Mouse (Mus musculus) lung, embryonic 14.5 days (tissue): ENCODE results near the gene Itgad. TPM values are rescaled to one million over a fixed set of nuclear protein-coding genes. Genes with fewer than 3 reads are reported as not detected.

Experiments
- ATAC-seq: fragments of 200-750 bp; cut with Nextera tagmentation; 2 replicates; pipeline ENCODE4 v1.8.0; 2017; ENCODE audit warnings: mild to moderate bottlenecking, moderate TSS enrichment, moderate library complexity; ENCODE audit not compliant: insufficient read depth
- DNase-seq: peaks from one replicate; pipeline ENCODE4 v3.0.0-alpha.2; 2015
- H3K27ac ChIP-seq: fragments of 300-500 bp; sonication (generic); 2 replicates; pipeline ENCODE4 v1.5.1; 2014; ENCODE audit warnings: low read depth, mild to moderate bottlenecking, moderate library complexity
- H3K27me3 ChIP-seq: fragments of 300-500 bp; sonication (generic); 2 replicates; pipeline ENCODE4 v1.6.1; 2014; ENCODE audit warnings: low read length, control low read depth; ENCODE audit not compliant: insufficient read depth
- H3K36me3 ChIP-seq: fragments of 300-500 bp; sonication (generic); 2 replicates; pipeline ENCODE4 v1.6.1; 2014; ENCODE audit warnings: control low read depth; ENCODE audit not compliant: insufficient read depth
- H3K4me1 ChIP-seq: fragments of 300-500 bp; sonication (generic); 2 replicates; pipeline ENCODE4 v1.6.1; 2014; ENCODE audit warnings: antibody characterized with exemption, control low read depth; ENCODE audit not compliant: insufficient read depth
- H3K4me2 ChIP-seq: fragments of 300-500 bp; sonication (generic); 2 replicates; pipeline ENCODE4 v1.6.1; 2014; ENCODE audit warnings: mild to moderate bottlenecking
- H3K4me3 ChIP-seq: fragments of 300-500 bp; sonication (generic); 2 replicates; pipeline ENCODE4 v1.5.1; 2014; ENCODE audit warnings: low read depth, low read length
- H3K9ac ChIP-seq: fragments of 300-500 bp; sonication (generic); 2 replicates; pipeline ENCODE4 v1.6.1; 2014
- H3K9me3 ChIP-seq: fragments of 300-500 bp; sonication (generic); 2 replicates; pipeline ENCODE4 v1.6.1; 2016; ENCODE audit warnings: low read depth, low read length, control low read depth
- CTCF ChIP-seq: IDR thresholded peaks from 2 replicates; pipeline ENCODE4 v1.5.1; 2016; ENCODE audit warnings: antibody characterized with exemption, low read depth
- WGBS: fragments of 180-500 bp; shearing (Covaris S2); extraction: QIAGEN DNeasy Blood & Tissue Kit; methylation state at CpG from one replicate; pipeline ENCODE4 v1.1.7; 2014; 5-methylcytosine and 5-hydroxymethylcytosine counted together
- polyA plus RNA-seq: library from polyadenylated mRNA; unstranded; fragments of >200 nt; fragmentation: Nextera tagmentation; extraction: Ambion mirVana; gene quantifications from 2 replicates; pipeline ENCODE4 v1.2.1, GENCODE M21; 2014

Itgad gene
- polyA plus RNA-seq, 1 experiment from 2014 or later: not detected

DNA sequence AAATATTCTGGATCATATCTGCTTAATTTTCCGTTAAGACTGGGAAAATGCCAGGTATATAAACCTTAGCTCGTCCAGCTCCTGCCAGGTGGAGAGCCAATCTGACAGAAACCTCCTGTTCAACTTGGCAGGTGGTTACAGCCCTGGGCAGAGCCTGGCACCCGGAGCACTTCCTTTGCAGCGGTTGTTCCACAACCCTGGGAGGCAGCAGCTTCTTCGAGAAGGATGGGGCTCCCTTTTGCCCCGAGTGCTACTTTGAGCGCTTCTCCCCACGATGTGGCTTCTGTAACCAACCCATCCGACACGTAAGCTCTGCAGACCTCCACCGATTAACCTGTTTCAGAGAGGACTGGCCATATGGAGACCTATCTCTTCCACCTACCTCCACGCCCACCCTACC, 97.8 kb downstream of the Itgad start:
- H3K27ac ChIP-seq: no peak overlapping the region
- peaks cover 9% of the 10 kb centered on the region for H3K4me1 ChIP-seq
- H3K36me3 ChIP-seq: peaks cover 55% of the 10 kb centered on the region
- no peaks in the 10 kb centered on the region for H3K27me3 ChIP-seq
- peak overlapping the region; percentile 32; the same call in 1 of the 2 replicates for H3K9ac ChIP-seq
- H3K4me2 ChIP-seq: peak overlapping the region; percentile 52
- no peak for TF ChIP-seq CTCF
- DNase-seq (no peak), ATAC-seq (no peak)
- 49% methylated on average over 12 of the region's 12 CpGs for WGBS
- H3K4me3 ChIP-seq: peak overlapping the region; percentile 17; the same call in 1 of the 2 replicates
- no peaks in the 10 kb centered on the region for H3K9me3 ChIP-seq

DNA sequence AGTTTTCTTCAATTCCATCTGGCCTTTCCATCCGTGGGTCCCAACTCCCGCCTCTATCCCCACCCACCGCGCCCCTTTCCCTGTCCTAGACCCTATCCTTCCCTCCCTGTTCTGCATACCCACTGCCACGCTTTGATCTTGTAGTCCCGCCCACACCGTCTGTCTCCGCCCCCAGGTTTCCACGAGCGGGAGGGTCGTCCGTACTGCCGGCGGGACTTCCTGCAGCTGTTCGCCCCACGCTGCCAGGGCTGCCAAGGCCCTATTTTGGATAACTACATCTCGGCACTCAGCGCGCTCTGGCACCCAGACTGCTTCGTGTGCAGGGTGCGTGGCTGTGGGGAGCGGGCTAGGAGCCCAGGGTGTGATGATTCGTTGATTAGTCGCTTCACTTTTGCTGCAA, 98.4 kb downstream of the Itgad start:
- WGBS: 11% methylated on average over 24 of the region's 24 CpGs
- H3K36me3 ChIP-seq: peaks cover 55% of the 10 kb centered on the region
- H3K4me1 ChIP-seq: peaks cover 9% of the 10 kb centered on the region
- no peaks in the 10 kb centered on the region for H3K27me3 ChIP-seq
- H3K9ac ChIP-seq: peak overlapping the region; percentile 32
- peak overlapping the region; percentile 17 for H3K4me3 ChIP-seq
- ATAC-seq (0 out of 2 replicates have a peak, but pooled peaks have one; percentile 19), DNase-seq (peak; percentile 63)
- TF ChIP-seq CTCF: no peak
- no peaks in the 10 kb centered on the region for H3K9me3 ChIP-seq
- H3K4me2 ChIP-seq: peak overlapping the region; percentile 52
- H3K27ac ChIP-seq: no peak overlapping the region

DNA sequence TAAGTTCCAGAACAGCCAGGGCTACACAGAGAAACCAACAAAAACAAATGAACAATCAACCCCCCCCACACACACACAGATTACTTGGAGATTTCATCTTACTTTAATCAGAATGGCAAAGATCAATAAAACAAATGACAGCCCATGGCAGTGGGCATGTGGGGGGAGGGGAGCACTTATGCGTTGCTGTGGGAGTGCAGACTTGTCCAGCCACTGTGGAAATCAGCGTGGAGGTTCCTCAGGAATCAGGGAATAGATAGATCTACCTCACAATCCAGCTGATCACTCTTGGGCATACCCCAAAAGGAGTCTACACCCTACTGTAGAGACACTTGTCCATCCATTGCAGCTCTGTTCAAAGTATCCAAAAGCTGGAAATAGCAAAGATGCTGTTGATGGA, 100.8 kb downstream of the Itgad start:
- no peak for TF ChIP-seq CTCF
- 48% methylated on average over 2 of the region's 2 CpGs for WGBS
- H3K4me3 ChIP-seq: no peak overlapping the region
- DNase-seq (no peak), ATAC-seq (no peak)
- H3K27me3 ChIP-seq: no peaks in the 10 kb centered on the region
- H3K27ac ChIP-seq: no peak overlapping the region
- peaks cover 44% of the 10 kb centered on the region for H3K36me3 ChIP-seq
- no peaks in the 10 kb centered on the region for H3K9me3 ChIP-seq
- H3K4me2 ChIP-seq: no peak overlapping the region
- H3K9ac ChIP-seq: no peak overlapping the region
- H3K4me1 ChIP-seq: peaks cover 9% of the 10 kb centered on the region

DNA sequence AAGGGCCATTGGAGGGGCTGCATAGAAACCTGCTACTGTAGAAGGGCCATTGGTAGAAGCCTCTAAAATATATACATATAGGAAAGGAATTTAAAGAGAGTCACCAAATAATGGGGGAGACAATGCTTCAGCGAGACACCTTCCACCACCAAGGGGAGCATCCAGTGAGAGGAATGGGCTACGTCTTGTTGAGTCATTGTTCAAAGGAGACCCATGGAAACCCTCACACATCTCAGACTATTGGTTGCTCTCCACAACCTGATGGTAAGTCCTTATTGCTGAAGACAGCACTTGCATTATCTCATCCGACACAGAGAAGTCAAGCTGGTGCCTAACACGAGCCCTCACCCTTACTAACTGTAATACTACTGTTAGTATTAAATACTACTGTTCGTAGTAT, 101.6 kb downstream of the Itgad start:
- H3K27ac ChIP-seq: no peak overlapping the region
- WGBS: 86% methylated on average over 5 of the region's 5 CpGs
- H3K4me2 ChIP-seq: no peak overlapping the region
- peaks cover 36% of the 10 kb centered on the region for H3K36me3 ChIP-seq
- ATAC-seq (no peak), DNase-seq (no peak)
- no peaks in the 10 kb centered on the region for H3K27me3 ChIP-seq
- no peak for TF ChIP-seq CTCF
- peaks cover 6% of the 10 kb centered on the region; the same call in 1 of the 2 replicates for H3K4me1 ChIP-seq
- H3K9ac ChIP-seq: no peak overlapping the region
- H3K4me3 ChIP-seq: no peak overlapping the region
- no peaks in the 10 kb centered on the region for H3K9me3 ChIP-seq

DNA sequence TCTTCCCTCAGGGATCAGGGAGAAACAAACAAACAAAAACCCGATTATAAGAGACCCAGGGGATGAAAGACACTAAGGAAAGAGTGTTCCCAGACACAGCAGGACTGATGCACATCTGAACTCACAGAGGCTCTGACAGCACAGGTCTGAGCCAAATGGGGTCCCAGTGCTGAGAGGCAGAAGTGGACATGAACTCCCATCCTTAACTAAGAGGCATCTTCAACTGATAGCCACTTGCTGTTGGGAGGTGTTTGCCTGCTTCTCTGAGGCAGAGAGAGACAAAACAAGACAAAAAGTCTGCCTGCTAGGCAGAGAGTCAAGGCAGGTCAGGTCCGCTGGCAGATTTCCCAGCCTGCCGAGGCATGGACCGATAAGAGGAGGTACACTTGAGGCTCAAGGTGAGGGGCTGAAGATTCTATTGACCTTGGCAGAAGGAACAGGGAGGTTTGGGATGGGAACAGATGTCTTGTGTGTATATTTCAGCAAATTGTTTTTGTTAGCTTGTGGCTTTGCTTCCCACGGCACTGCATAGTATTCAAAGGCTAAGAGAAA, 102.7 kb downstream of the Itgad start:
- ATAC-seq (0 out of 2 replicates have a peak, but pooled peaks have one; percentile 33), DNase-seq (peak; percentile 45)
- no peaks in the 10 kb centered on the region for H3K27me3 ChIP-seq
- H3K36me3 ChIP-seq: peaks cover 26% of the 10 kb centered on the region
- no peak overlapping the region for H3K4me2 ChIP-seq
- whole genome bisulfite sequencing: 20% methylated on average over 5 of the region's 5 CpGs
- no peak overlapping the region for H3K27ac ChIP-seq
- no peak overlapping the region for H3K4me3 ChIP-seq
- peaks cover 6% of the 10 kb centered on the region; the same call in 1 of the 2 replicates for H3K4me1 ChIP-seq
- no peak for TF ChIP-seq CTCF
- no peaks in the 10 kb centered on the region for H3K9me3 ChIP-seq
- no peak overlapping the region for H3K9ac ChIP-seq

DNA sequence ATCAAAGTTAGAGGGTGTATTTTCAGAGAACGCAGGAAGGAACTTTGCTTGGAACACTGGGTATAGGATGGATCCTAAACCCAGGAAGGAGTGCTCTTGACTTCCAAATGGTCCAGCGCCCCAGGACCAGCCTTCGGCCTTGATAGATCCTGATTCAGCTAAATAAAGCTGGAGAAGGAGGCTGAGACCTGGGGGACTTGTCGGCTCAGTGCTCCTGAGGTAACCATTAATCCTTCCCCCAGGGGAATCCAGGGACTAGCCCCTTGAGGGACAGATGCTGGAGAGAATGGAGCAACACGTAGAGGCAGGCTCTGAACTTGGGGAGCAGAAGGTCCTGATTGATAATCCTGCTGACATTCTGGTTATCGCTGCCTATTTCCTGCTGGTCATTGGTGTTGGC, 111.2 kb downstream of the Itgad start, which contains the start of gene Slc5a2:
Gene Slc5a2, plus strand, starts transcription at position 247 of the 400 bp plus-strand sequence.
- Histone ChIP-seq H3K4me2 (no peak within 1 kb of the TSS), H3K9me3 (no peaks in the 10 kb centered on the region), H3K27ac (no peak within 1 kb of the TSS), H3K4me3 (no peak within 1 kb of the TSS), H3K27me3 (no peaks in the 10 kb centered on the region), H3K4me1 (no peaks in the 10 kb centered on the region), H3K9ac (no peak within 1 kb of the TSS), H3K36me3 (0 out of 2 replicates have a peak, but pooled peaks cover 3% of the 10 kb centered on the region)
- DNase-seq: no peak
- TF ChIP-seq CTCF: no peak
- ATAC-seq: no peak
- WGBS: 80% methylated on average over 6 of the region's 6 CpGs

DNA sequence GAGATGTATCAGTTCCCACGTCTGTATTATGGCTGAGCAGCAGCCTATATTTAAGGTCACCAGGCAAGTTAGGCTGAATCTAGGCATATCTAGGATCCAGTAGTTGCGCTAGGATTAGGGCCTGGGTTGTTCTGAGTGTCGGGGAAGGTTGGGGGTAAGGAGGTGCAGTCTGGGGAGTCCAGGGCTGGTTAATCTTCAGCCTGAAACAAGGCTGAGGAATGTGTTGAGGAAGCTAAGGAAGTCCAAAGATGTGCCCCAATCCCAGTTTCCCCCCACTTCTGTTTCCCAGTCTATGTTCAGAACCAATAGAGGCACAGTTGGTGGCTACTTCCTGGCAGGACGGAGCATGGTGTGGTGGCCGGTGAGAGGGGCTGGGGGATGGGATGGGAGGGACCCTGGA, 111.9 kb downstream of the Itgad start:
- H3K4me1 ChIP-seq: no peaks in the 10 kb centered on the region
- 74% methylated on average over 5 of the region's 5 CpGs for WGBS

More for the DNA sequence above, 111.9 kb downstream of the Itgad start:
- no peak overlapping the region for H3K4me2 ChIP-seq
- H3K27ac ChIP-seq: no peak overlapping the region
- no peak for ATAC-seq
- TF ChIP-seq CTCF: no peak
- no peak for DNase-seq
- H3K9me3 ChIP-seq: no peaks in the 10 kb centered on the region
- H3K36me3 ChIP-seq: peaks cover 9% of the 10 kb centered on the region; the same call in 1 of the 2 replicates
- H3K27me3 ChIP-seq: no peaks in the 10 kb centered on the region
- no peak overlapping the region for H3K9ac ChIP-seq
- H3K4me3 ChIP-seq: no peak overlapping the region
